Mouse (Mus musculus): ENCODE data around the gene Recql5. TPM values are rescaled to one million over a fixed set of nuclear protein-coding genes. Genes with fewer than 3 reads are reported as not detected.

Gene Recql5
- 28.7 and 32.1 TPM in 2 replicates for polyA plus RNA-seq (2012; rRNA removed)

DNA sequence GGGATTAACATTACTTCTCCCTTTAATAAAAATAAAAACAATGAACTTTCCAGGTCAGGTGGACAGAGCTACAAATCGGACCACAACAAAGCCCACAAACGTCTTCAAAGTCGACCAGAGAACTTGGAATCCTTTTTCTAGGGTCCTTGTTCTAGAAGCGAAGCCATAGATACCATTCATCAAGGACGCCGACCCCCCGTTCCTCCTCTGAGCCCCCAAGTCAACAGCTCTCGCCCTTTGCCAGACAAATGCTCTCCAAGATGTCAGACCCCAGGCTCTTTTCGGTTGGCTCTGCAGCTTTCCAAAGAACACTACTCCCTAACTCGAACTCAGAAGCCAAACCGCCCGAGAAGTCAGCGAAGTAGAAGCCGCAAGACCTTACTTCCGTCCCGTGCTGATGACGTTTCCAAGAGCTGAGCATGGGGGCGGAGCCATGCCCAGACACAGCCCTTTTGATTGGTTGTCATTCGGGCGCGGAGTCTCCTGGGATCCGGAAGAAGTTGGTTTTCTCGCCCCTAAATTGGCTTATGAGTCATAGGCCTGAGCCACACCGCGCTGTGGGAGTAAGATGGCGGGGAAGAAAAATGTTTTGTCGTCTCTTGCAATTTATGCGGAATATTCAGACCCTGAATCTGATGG, at the start of gene Recql5, which contains the start of gene Sap30bp:
Gene Recql5 (minus strand): TSS at position 370 of the 639 bp plus-strand sequence.
Gene Sap30bp (plus strand): TSS at position 175 of the 639 bp plus-strand sequence.
- Histone ChIP-seq H3K27me3 (ENCODE audit: control insufficient read depth, insufficient read depth, low read length) (no peaks in the 10 kb centered on the region), H3K27ac (ENCODE audit: insufficient read depth, low read length) (peak within 1 kb of the TSS; percentile 30), H3K36me3 (ENCODE audit: control insufficient read depth, insufficient read depth, low read length) (peaks cover 3% of the 10 kb centered on the region), H3K4me3 (ENCODE audit: extremely low read depth, insufficient read depth, insufficient read length) (peak within 1 kb of the TSS; percentile 93), H3K4me1 (ENCODE audit: control insufficient read depth, insufficient read depth, insufficient read length) (peaks cover 8% of the 10 kb centered on the region)
- WGBS, result under 1% methylated on average over 28 of the region's 28 CpGs
- DNase-seq (ENCODE audit: low read depth in 1 of 2, low spot score in 2 of 2), result peak; percentile 95 to 98
- TF ChIP-seq CTCF (IDR thresholded peaks at IDR 0.05; ENCODE audit: extremely low read depth, insufficient read depth, insufficient read length, insufficient replicate concordance) (no peak), POLR2A (IDR thresholded peaks at IDR 0.05; ENCODE audit: low read depth, low read length) (peak; percentile 0; the same call in 1 of the 2 replicates)

GRCm38 (mm10) chr11:115982472-115982871, 49.2 kb upstream of the Recql5 start:
- Histone ChIP-seq H3K4me3 (ENCODE audit: extremely low read depth, insufficient read depth, insufficient read length) (no peak overlapping the region), H3K4me1 (ENCODE audit: control insufficient read depth, insufficient read depth, insufficient read length) (no peaks in the 10 kb centered on the region), H3K27ac (ENCODE audit: insufficient read depth, low read length) (no peak overlapping the region), H3K27me3 (ENCODE audit: control insufficient read depth, insufficient read depth, low read length) (no peaks in the 10 kb centered on the region), H3K36me3 (ENCODE audit: control insufficient read depth, insufficient read depth, low read length) (no peaks in the 10 kb centered on the region)
- DNase-seq (ENCODE audit: low read depth in 1 of 2, low spot score in 2 of 2), result no peak
- WGBS, result 91% methylated on average over 15 of the region's 15 CpGs
- TF ChIP-seq POLR2A (IDR thresholded peaks at IDR 0.05; ENCODE audit: low read depth, low read length) (no peak), CTCF (IDR thresholded peaks at IDR 0.05; ENCODE audit: extremely low read depth, insufficient read depth, insufficient read length, insufficient replicate concordance) (no peak)

DNA sequence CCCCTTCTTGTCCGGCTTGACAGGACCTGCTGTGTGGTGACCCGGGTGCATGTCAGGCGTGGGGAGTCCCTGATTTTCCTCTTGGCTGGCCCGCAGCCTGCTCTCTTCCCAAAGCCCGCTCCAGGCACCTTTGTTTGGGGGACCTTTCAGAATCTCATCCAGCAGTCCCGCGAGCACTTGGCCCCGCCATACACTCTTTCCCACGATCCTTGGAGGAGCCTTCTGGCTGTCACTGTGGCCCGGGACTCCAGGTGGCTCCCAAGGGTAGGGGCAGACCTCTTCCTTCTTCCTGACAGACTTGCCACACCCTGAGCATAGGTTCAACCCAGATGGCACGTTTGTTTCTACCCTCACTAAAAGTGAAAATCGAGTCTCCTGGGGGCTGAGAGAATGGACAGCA, 42.3 kb upstream of the Recql5 start:
- H3K36me3 ChIP-seq (ENCODE audit: control insufficient read depth, insufficient read depth, low read length), result no peaks in the 10 kb centered on the region
- no peak for DNase-seq (ENCODE audit: low read depth in 1 of 2, low spot score in 2 of 2)
- H3K27me3 ChIP-seq (ENCODE audit: control insufficient read depth, insufficient read depth, low read length), result peaks cover 6% of the 10 kb centered on the region
- no peak overlapping the region for H3K4me3 ChIP-seq (ENCODE audit: extremely low read depth, insufficient read depth, insufficient read length)
- no peak for TF ChIP-seq CTCF (IDR thresholded peaks at IDR 0.05; ENCODE audit: extremely low read depth, insufficient read depth, insufficient read length, insufficient replicate concordance)
- TF ChIP-seq POLR2A (IDR thresholded peaks at IDR 0.05; ENCODE audit: low read depth, low read length), result no peak
- WGBS, result 59% methylated on average over 12 of the region's 12 CpGs
- H3K4me1 ChIP-seq (ENCODE audit: control insufficient read depth, insufficient read depth, insufficient read length), result peaks cover 3% of the 10 kb centered on the region; the same call in 1 of the 2 replicates
- no peak overlapping the region for H3K27ac ChIP-seq (ENCODE audit: insufficient read depth, low read length)

GRCm38 (mm10) chr11:115975083-115975420, 41.8 kb upstream of the Recql5 start:
- peak overlapping the region; percentile 45; the same call in 1 of the 2 replicates for H3K4me3 ChIP-seq (ENCODE audit: extremely low read depth, insufficient read depth, insufficient read length)
- 7% methylated on average over 18 of the region's 18 CpGs for WGBS
- H3K27me3 ChIP-seq (ENCODE audit: control insufficient read depth, insufficient read depth, low read length), result peaks cover 6% of the 10 kb centered on the region
- H3K36me3 ChIP-seq (ENCODE audit: control insufficient read depth, insufficient read depth, low read length), result no peaks in the 10 kb centered on the region
- TF ChIP-seq CTCF (IDR thresholded peaks at IDR 0.05; ENCODE audit: extremely low read depth, insufficient read depth, insufficient read length, insufficient replicate concordance) (no peak), POLR2A (IDR thresholded peaks at IDR 0.05; ENCODE audit: low read depth, low read length) (no peak)
- peaks cover 3% of the 10 kb centered on the region; the same call in 1 of the 2 replicates for H3K4me1 ChIP-seq (ENCODE audit: control insufficient read depth, insufficient read depth, insufficient read length)
- H3K27ac ChIP-seq (ENCODE audit: insufficient read depth, low read length), result no peak overlapping the region
- DNase-seq (ENCODE audit: low read depth in 1 of 2, low spot score in 2 of 2), result no peak

GRCm38 (mm10) chr11:115974309-115975082, 41.2 kb upstream of the Recql5 start, which contains the start of gene Itgb4:
Gene Itgb4 (plus strand): TSS chr11:115974709.
- WGBS, result 11% methylated on average over 50 of the region's 58 CpGs

GRCm38 (mm10) chr11:115971016-115971415, 37.7 kb upstream of the Recql5 start:
- no peak for DNase-seq (ENCODE audit: low read depth in 1 of 2, low spot score in 2 of 2)
- H3K27me3 ChIP-seq (ENCODE audit: control insufficient read depth, insufficient read depth, low read length), result peaks cover 6% of the 10 kb centered on the region
- no peak for TF ChIP-seq POLR2A (IDR thresholded peaks at IDR 0.05; ENCODE audit: low read depth, low read length)
- no peak for TF ChIP-seq CTCF (IDR thresholded peaks at IDR 0.05; ENCODE audit: extremely low read depth, insufficient read depth, insufficient read length, insufficient replicate concordance)
- no peaks in the 10 kb centered on the region for H3K36me3 ChIP-seq (ENCODE audit: control insufficient read depth, insufficient read depth, low read length)
- WGBS, result 87% methylated on average over 6 of the region's 6 CpGs
- H3K4me3 ChIP-seq (ENCODE audit: extremely low read depth, insufficient read depth, insufficient read length), result no peak overlapping the region
- H3K27ac ChIP-seq (ENCODE audit: insufficient read depth, low read length), result no peak overlapping the region
- peaks cover 9% of the 10 kb centered on the region for H3K4me1 ChIP-seq (ENCODE audit: control insufficient read depth, insufficient read depth, insufficient read length)

More at GRCm38 (mm10) chr11:115974309-115975082, 41.2 kb upstream of the Recql5 start, which contains the start of gene Itgb4:
- DNase-seq (ENCODE audit: low read depth in 1 of 2, low spot score in 2 of 2), result peak in 1 of 2 experiments; percentile 60
- H3K36me3 ChIP-seq (ENCODE audit: control insufficient read depth, insufficient read depth, low read length), result no peaks in the 10 kb centered on the region
- H3K27me3 ChIP-seq (ENCODE audit: control insufficient read depth, insufficient read depth, low read length), result peaks cover 6% of the 10 kb centered on the region
- peaks cover 3% of the 10 kb centered on the region; the same call in 1 of the 2 replicates for H3K4me1 ChIP-seq (ENCODE audit: control insufficient read depth, insufficient read depth, insufficient read length)
- peak within 1 kb of the TSS; percentile 45; the same call in 1 of the 2 replicates for H3K4me3 ChIP-seq (ENCODE audit: extremely low read depth, insufficient read depth, insufficient read length)
- TF ChIP-seq CTCF (IDR thresholded peaks at IDR 0.05; ENCODE audit: extremely low read depth, insufficient read depth, insufficient read length, insufficient replicate concordance) (no peak), POLR2A (IDR thresholded peaks at IDR 0.05; ENCODE audit: low read depth, low read length) (no peak)
- H3K27ac ChIP-seq (ENCODE audit: insufficient read depth, low read length), result no peak within 1 kb of the TSS
